Mouse (Mus musculus): Measurements from ENCODE around the gene Sgo2a.

DNA sequence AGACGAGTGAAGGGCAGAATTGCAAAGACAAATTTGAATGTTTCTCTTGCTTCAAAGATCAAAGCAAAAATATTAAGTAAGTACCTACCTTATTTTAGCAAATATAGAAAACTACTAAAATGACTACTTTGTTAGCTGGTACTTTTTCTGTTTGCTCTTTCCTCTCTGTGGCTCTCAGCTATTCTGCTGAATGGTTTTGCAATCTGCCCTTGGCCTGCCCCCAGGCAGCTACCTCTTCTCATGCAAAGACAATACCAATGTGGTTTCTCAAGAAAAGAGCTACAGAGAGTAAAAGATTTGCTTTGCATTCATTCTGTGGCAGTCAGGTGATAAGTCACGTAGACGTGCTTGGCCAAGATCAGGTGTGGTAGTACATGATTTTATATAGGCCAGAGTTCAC is 2.4 kb downstream of the Sgo2a start:
- TF ChIP-seq POLR2A (IDR thresholded peaks at IDR 0.05; ENCODE audit: insufficient read length, low read depth) (no peak), MAX (IDR thresholded peaks at IDR 0.05; ENCODE audit: low read depth) (no peak), TCF12 (IDR thresholded peaks at IDR 0.05; ENCODE audit: insufficient read depth, poor library complexity, severe bottlenecking) (no peak), USF1 (IDR thresholded peaks at IDR 0.05; ENCODE audit: low read depth) (no peak), E2F4 (IDR thresholded peaks at IDR 0.05; ENCODE audit: insufficient read depth) (no peak), POLR2AphosphoS2 (IDR thresholded peaks at IDR 0.05; ENCODE audit: insufficient read length, low read depth) (no peak), MYOG (IDR thresholded peaks at IDR 0.05; ENCODE audit: control insufficient read depth in 1 of 3, insufficient read depth in 1 of 3, insufficient read length in 2 of 3, low read depth in 2 of 3) (no peak), CEBPB (IDR thresholded peaks at IDR 0.05; ENCODE audit: insufficient read depth, poor library complexity, severe bottlenecking) (no peak), SRF (IDR thresholded peaks at IDR 0.05; ENCODE audit: control insufficient read depth, insufficient read length, low read depth) (no peak), TCF3 (IDR thresholded peaks at IDR 0.05; ENCODE audit: insufficient read length, low read depth) (no peak), MYOD1 (IDR thresholded peaks at IDR 0.05; ENCODE audit: control insufficient read depth in 1 of 3, insufficient read length in 2 of 3, low read depth in 2 of 3) (no peak), REST (IDR thresholded peaks at IDR 0.05; ENCODE audit: insufficient read depth, insufficient read length) (no peak)
